Mouse (Mus musculus) liver, adult (tissue): ENCODE data around the gene Strn4.

Source experiments
- GATA4 ChIP-seq: IDR thresholded peaks from 2 replicates; pipeline ENCODE4 v1.6.1; 2014; ENCODE audit warnings: mild to moderate bottlenecking, low read length; ENCODE audit not compliant: insufficient replicate concordance

Strn4 gene

GRCm38 (mm10) chr7:16876608-16877007 lies 60.9 kb downstream of the Strn4 start:
- no peak for TF ChIP-seq GATA4

- TF ChIP-seq GATA4, result no peak
Measured at GRCm38 (mm10) chr7:16877717-16878116, 62.0 kb downstream of the Strn4 start.

DNA sequence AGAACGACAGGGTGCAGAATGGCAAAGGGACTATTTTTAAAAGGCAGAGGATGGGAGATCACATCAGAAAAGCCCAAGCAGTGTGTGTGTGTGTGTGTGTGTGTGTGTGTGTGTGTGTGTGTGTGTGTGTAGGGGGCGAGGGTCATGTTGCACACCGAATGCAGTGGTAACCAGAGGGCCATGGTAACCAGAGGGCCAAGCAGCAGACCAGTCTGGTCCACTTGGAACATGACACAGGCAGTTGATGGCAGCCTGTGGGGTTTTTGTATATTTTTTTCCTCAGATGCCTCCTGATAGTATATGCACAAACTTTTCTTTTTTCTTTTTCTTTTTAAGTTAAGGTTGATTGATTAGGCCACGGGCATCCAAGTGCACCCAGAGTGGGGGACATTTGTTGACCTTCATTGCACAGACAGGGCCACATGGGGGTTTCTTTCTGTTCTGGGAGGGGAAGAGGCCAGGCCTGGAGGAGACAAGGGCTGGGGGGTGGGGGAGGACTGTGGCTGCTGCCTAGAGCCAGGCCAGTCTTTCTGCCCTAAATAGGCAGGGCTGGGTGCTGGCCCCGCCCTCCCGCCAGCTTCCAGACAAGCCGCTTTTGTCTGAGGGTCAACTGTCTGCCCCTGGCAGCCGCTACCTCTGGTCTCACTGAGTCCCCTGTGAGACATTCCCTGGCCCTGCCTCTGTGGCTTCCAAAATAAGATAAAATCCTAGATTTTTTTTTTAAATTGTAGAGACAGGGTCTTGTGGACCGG lies 64.3 kb downstream of the Strn4 start:
- TF ChIP-seq GATA4, result no peak

GRCm38 (mm10) chr7:16880615-16881014 lies 64.9 kb downstream of the Strn4 start:
- no peak for TF ChIP-seq GATA4

GRCm38 (mm10) chr7:16883162-16883561 lies 67.5 kb downstream of the Strn4 start:
- TF ChIP-seq GATA4, result no peak

- no peak for TF ChIP-seq GATA4
Measured at GRCm38 (mm10) chr7:16884334-16884733, 68.6 kb downstream of the Strn4 start.

GRCm38 (mm10) chr7:16885271-16885776 lies 69.6 kb downstream of the Strn4 start:
- TF ChIP-seq GATA4, result no peak

DNA sequence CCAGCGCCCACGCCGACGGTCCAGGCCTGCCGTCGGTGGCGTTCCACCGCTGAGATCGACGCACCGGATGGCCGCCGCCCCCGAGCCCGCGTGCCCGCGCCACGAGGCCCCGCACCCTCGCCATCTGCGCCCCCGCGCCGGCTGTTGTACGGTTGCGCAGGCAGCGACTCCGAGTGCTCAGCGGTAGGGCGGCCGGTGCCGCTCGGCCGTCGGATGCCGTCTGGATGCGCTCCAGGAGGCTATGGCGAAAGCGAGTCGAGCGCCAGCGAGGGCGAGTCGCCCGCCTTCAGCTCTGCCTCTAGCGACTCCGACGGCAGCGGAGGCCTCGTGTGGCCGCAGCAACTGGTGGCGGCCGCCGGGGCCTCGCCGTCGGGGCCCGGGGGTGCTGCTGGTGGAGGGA lies 70.2 kb downstream of the Strn4 start:
- no peak for TF ChIP-seq GATA4
